Comparison of ENCODE assay signal across 11 mouse cellular contexts in genomic region chr6:17327216-17327615, GRCm38 (mm10). TPM values are rescaled to one million over a fixed set of nuclear protein-coding genes. Genes with fewer than 3 reads are reported as not detected.
A peak's percentile ranks its signal among the peaks of the same experiment; 100 is the strongest.
DNase-seq lines count a peak whose midpoint lies in the region; ATAC-seq and TF ChIP-seq lines count a peak whose summit lies in the region.
"Had no signal": no experiment of that assay in that cellular context is flagged by ENCODE, and none has a peak within 500 bp of the region (broad histone marks: within the 10 kb centered on the region; RNA-seq: fewer than 3 reads in every experiment).

No protein-coding gene starts in this region.

- H3K27ac ChIP-seq in heart, embryonic 13.5 days (replicated peaks) = no peak overlapping the region
- H3K27ac ChIP-seq in midbrain, embryonic 12.5 days (replicated peaks) = no peak overlapping the region
- no peak overlapping the region for H3K27ac ChIP-seq in midbrain, embryonic 13.5 days
- H3K27ac ChIP-seq in heart, embryonic 16.5 days (ENCODE audit: low read length) = no peak overlapping the region
- H3K27ac ChIP-seq in stomach, postnatal 0 days (replicated peaks) = peak overlapping the region; percentile 24; the same call in 1 of the 2 replicates

- DNase-seq in heart, postnatal 36 days = no peak
- no peak for DNase-seq in stomach, postnatal 0 days (ENCODE audit: low spot score)
- DNase-seq: cerebellum, adult 9-11 months; lung, postnatal 14 days; thymus, postnatal 4 days had no signal

- no peak for ATAC-seq in heart, embryonic 13.5 days (ENCODE audit: extremely low read depth, insufficient number of reproducible peaks, low FRiP score, low TSS enrichment)
- no peak for ATAC-seq in midbrain, embryonic 12.5 days (ENCODE audit: low FRiP score, low read depth)
- no peak for ATAC-seq in midbrain, embryonic 13.5 days
- peak; percentile 58; the same call in 1 of the 2 replicates for ATAC-seq in heart, embryonic 16.5 days (replicated peaks; ENCODE audit: extremely low read depth, insufficient read depth, low FRiP score)
- ATAC-seq in stomach, postnatal 0 days (ENCODE audit: low FRiP score, low TSS enrichment) = no peak
- ATAC-seq in erythroid progenitor cell, adult 5-6 weeks (replicated peaks; ENCODE audit: low FRiP score, poor library complexity, severe bottlenecking) = no peak

- no peak for TF ChIP-seq EP300 in stomach, postnatal 0 days (optimal IDR thresholded peaks at IDR 0.05)

- intact Hi-C loops in heart, postnatal 36 days (cut with DNase I) = no loop called here

- WGBS in heart, embryonic 13.5 days = 39% methylated on average over 11 of the region's 11 CpGs
- WGBS in midbrain, embryonic 12.5 days = 57% methylated on average over 11 of the region's 11 CpGs
- WGBS in midbrain, embryonic 13.5 days = 64% methylated on average over 11 of the region's 11 CpGs
- WGBS in heart, embryonic 16.5 days = 29% methylated on average over 11 of the region's 11 CpGs
- 33% methylated on average over 11 of the region's 11 CpGs for WGBS in stomach, postnatal 0 days

- peak overlapping the region; percentile 62 for H3K4me2 ChIP-seq in heart, embryonic 13.5 days
- 0 out of 2 replicates have a peak overlapping the region, but pooled peaks have one; percentile 6 for H3K4me2 ChIP-seq in midbrain, embryonic 12.5 days (replicated peaks)
- no peak overlapping the region for H3K4me2 ChIP-seq in midbrain, embryonic 13.5 days (replicated peaks)
- peak overlapping the region; percentile 54 for H3K4me2 ChIP-seq in heart, embryonic 16.5 days (ENCODE audit: low read depth, low read length)
- no peak overlapping the region for H3K4me2 ChIP-seq in stomach, postnatal 0 days (replicated peaks; ENCODE audit: low read depth)
- H3K4me2 ChIP-seq: liver, embryonic 11.5 days had no signal

- H3K36me3 ChIP-seq in heart, embryonic 13.5 days = no peaks in the 10 kb centered on the region
- no peaks in the 10 kb centered on the region for H3K36me3 ChIP-seq in midbrain, embryonic 12.5 days
- H3K36me3 ChIP-seq in midbrain, embryonic 13.5 days = no peaks in the 10 kb centered on the region
- 0 out of 2 replicates have a peak, but pooled peaks cover 2% of the 10 kb centered on the region for H3K36me3 ChIP-seq in heart, embryonic 16.5 days (ENCODE audit: control insufficient read depth, insufficient read depth)
- no peaks in the 10 kb centered on the region; the same call in 1 of the 2 replicates for H3K36me3 ChIP-seq in stomach, postnatal 0 days (ENCODE audit: control insufficient read depth, insufficient read depth, low read length)

- H3K9me3 ChIP-seq in heart, embryonic 13.5 days = no peaks in the 10 kb centered on the region
- no peaks in the 10 kb centered on the region for H3K9me3 ChIP-seq in midbrain, embryonic 12.5 days
- no peaks in the 10 kb centered on the region for H3K9me3 ChIP-seq in midbrain, embryonic 13.5 days
- H3K9me3 ChIP-seq in heart, embryonic 16.5 days (replicated peaks; ENCODE audit: control insufficient read depth, low read length) = no peaks in the 10 kb centered on the region
- H3K9me3 ChIP-seq in stomach, postnatal 0 days (ENCODE audit: control insufficient read depth, low read length) = no peaks in the 10 kb centered on the region

- no peak for TF ChIP-seq CTCF in stomach, postnatal 0 days (IDR thresholded peaks at IDR 0.05; ENCODE audit: low read depth)

- H3K4me1 ChIP-seq in heart, embryonic 13.5 days = peaks cover 19% of the 10 kb centered on the region
- H3K4me1 ChIP-seq in midbrain, embryonic 12.5 days = no peaks in the 10 kb centered on the region
- H3K4me1 ChIP-seq in midbrain, embryonic 13.5 days (replicated peaks) = no peaks in the 10 kb centered on the region
- H3K4me1 ChIP-seq in heart, embryonic 16.5 days (ENCODE audit: control insufficient read depth, insufficient read depth, low read length) = peaks cover 13% of the 10 kb centered on the region
- H3K4me1 ChIP-seq in stomach, postnatal 0 days (replicated peaks; ENCODE audit: control insufficient read depth, insufficient read depth) = peaks cover 3% of the 10 kb centered on the region; the same call in 1 of the 2 replicates

- H3K4me3 ChIP-seq in heart, embryonic 13.5 days = peak overlapping the region; percentile 34
- no peak overlapping the region for H3K4me3 ChIP-seq in midbrain, embryonic 12.5 days
- no peak overlapping the region for H3K4me3 ChIP-seq in midbrain, embryonic 13.5 days (replicated peaks)
- H3K4me3 ChIP-seq in heart, embryonic 16.5 days (ENCODE audit: low read length) = peak overlapping the region; percentile 21; the same call in 1 of the 2 replicates
- no peak overlapping the region for H3K4me3 ChIP-seq in stomach, postnatal 0 days (ENCODE audit: low read depth, low read length)

- H3K9ac ChIP-seq in heart, embryonic 13.5 days = no peak overlapping the region; the same call in 1 of the 2 replicates
- no peak overlapping the region for H3K9ac ChIP-seq in midbrain, embryonic 12.5 days (replicated peaks)
- H3K9ac ChIP-seq in midbrain, embryonic 13.5 days (replicated peaks) = no peak overlapping the region
- H3K9ac ChIP-seq in heart, embryonic 16.5 days (ENCODE audit: low read length) = 0 out of 2 replicates have a peak overlapping the region, but pooled peaks have one; percentile 20
- no peak overlapping the region for H3K9ac ChIP-seq in stomach, postnatal 0 days (ENCODE audit: low read length)

- H3K27me3 ChIP-seq in heart, embryonic 13.5 days (replicated peaks) = no peaks in the 10 kb centered on the region
- H3K27me3 ChIP-seq in midbrain, embryonic 12.5 days = no peaks in the 10 kb centered on the region
- H3K27me3 ChIP-seq in midbrain, embryonic 13.5 days = no peaks in the 10 kb centered on the region
- no peaks in the 10 kb centered on the region for H3K27me3 ChIP-seq in heart, embryonic 16.5 days (ENCODE audit: control insufficient read depth, insufficient read depth, low read length)
- H3K27me3 ChIP-seq in stomach, postnatal 0 days (ENCODE audit: control insufficient read depth, insufficient read depth, low read length) = no peaks in the 10 kb centered on the region

RNA-seq across cellular contexts. Expression of gene Cav1, which starts 21.1 kb away (rescaled TPM):
- polyA plus RNA-seq in heart, embryonic 13.5 days (2015; fragmentation: Nextera tagmentation; extraction: Ambion mirVana) = 135 and 137 TPM in 2 replicates
- total RNA-seq in heart, postnatal 36 days (2021) = 100 to 1,000 TPM; 270 to 284 TPM
- 10.1 and 11.3 TPM in 2 replicates for polyA plus RNA-seq in midbrain, embryonic 12.5 days (2016; fragmentation: Nextera tagmentation; extraction: Ambion mirVana)
- polyA plus RNA-seq in midbrain, embryonic 13.5 days (2015; fragmentation: Nextera tagmentation; extraction: Ambion mirVana) = 9.6 and 11.7 TPM in 2 replicates
- polyA plus RNA-seq in heart, embryonic 16.5 days (2015; fragmentation: Nextera tagmentation; extraction: Ambion mirVana) = 371 and 412 TPM in 2 replicates
- 324 and 346 TPM in 2 replicates for polyA plus RNA-seq in stomach, postnatal 0 days (2015; fragmentation: Nextera tagmentation; extraction: Ambion mirVana)
- not detected in 2 replicates for total RNA-seq in erythroid progenitor cell, adult 5-6 weeks (2015; ENCODE audit: low replicate concordance)
- not detected in 2 replicates for total RNA-seq in erythroid progenitor cell, adult 5-6 weeks (2017; ENCODE audit: low replicate concordance)

RNA-seq across cellular contexts. Expression of gene Cav2, which starts 46.2 kb away (rescaled TPM):
- 23.4 and 26.2 TPM in 2 replicates for polyA plus RNA-seq in heart, embryonic 13.5 days (2015; fragmentation: Nextera tagmentation; extraction: Ambion mirVana)
- total RNA-seq in heart, postnatal 36 days (2021) = 10 to 100 TPM; 50.1 to 56.7 TPM
- 5.8 and 6.0 TPM in 2 replicates for polyA plus RNA-seq in midbrain, embryonic 12.5 days (2016; fragmentation: Nextera tagmentation; extraction: Ambion mirVana)
- 6.0 and 6.2 TPM in 2 replicates for polyA plus RNA-seq in midbrain, embryonic 13.5 days (2015; fragmentation: Nextera tagmentation; extraction: Ambion mirVana)
- polyA plus RNA-seq in heart, embryonic 16.5 days (2015; fragmentation: Nextera tagmentation; extraction: Ambion mirVana) = 44.5 and 47.5 TPM in 2 replicates
- 62.7 and 63.5 TPM in 2 replicates for polyA plus RNA-seq in stomach, postnatal 0 days (2015; fragmentation: Nextera tagmentation; extraction: Ambion mirVana)
- 1.8 TPM in 1 of 2 replicates, not detected in the other for total RNA-seq in erythroid progenitor cell, adult 5-6 weeks (2015; ENCODE audit: low replicate concordance)
- total RNA-seq in erythroid progenitor cell, adult 5-6 weeks (2017; ENCODE audit: low replicate concordance) = 0.98 TPM in 1 of 2 replicates, not detected in the other

Comparison
In these comparisons a context has a peak if more than half of its experiments do, and no peak if none do; other contexts are left out.
1. H3K4me2 ChIP-seq: peak in heart, embryonic 13.5 days (single experiment), midbrain, embryonic 12.5 days (single experiment) and heart, embryonic 16.5 days (single experiment); none in midbrain, embryonic 13.5 days (single experiment) and stomach, postnatal 0 days (single experiment).
2. H3K4me3 ChIP-seq: peak in heart, embryonic 13.5 days (single experiment) and heart, embryonic 16.5 days (single experiment); none in midbrain, embryonic 12.5 days (single experiment), midbrain, embryonic 13.5 days (single experiment) and stomach, postnatal 0 days (single experiment).
3. RNA of gene Cav1, which starts 21.1 kb away (polyA plus RNA-seq): 371 to 412 TPM in heart, embryonic 16.5 days, 324 to 346 TPM in stomach, postnatal 0 days and 135 to 137 TPM in heart, embryonic 13.5 days; 9.6 to 11.7 TPM in midbrain, embryonic 13.5 days and 10.1 to 11.3 TPM in midbrain, embryonic 12.5 days; every median in the first group is over 10 times any median in the second.